20 mouse cellular contexts compared by ENCODE assay signal in genomic region chr2:128203147-128203546, GRCm38 (mm10).
DNase-seq lines count a peak whose midpoint lies in the region; ATAC-seq lines count a peak whose summit lies in the region.
"Had no signal": no experiment of that assay in that cellular context is flagged by ENCODE, and none has a peak within 500 bp of the region (broad histone marks: within the 10 kb centered on the region; RNA-seq: fewer than 3 reads in every experiment).

No protein-coding gene starts in this region.

- H3K9me3 ChIP-seq in embryonic facial prominence, embryonic 10.5 days = no peaks in the 10 kb centered on the region
- H3K9me3 ChIP-seq: embryonic facial prominence, embryonic 12.5 days; forebrain, embryonic 15.5 days; heart, embryonic 15.5 days; hindbrain, embryonic 10.5 days; hindbrain, embryonic 15.5 days had no signal

- peak; percentile 33 to 48 for DNase-seq in spleen, postnatal 36 days (ENCODE audit: low spot score in 2 of 2)
- no peak for DNase-seq in spleen, postnatal 14 days (ENCODE audit: low spot score in 2 of 2)
- DNase-seq in adrenal gland, postnatal 4 days (ENCODE audit: low spot score in 2 of 2) = no peak
- no peak for DNase-seq in embryonic facial prominence, embryonic 10.5 days (ENCODE audit: low spot score)
- no peak for DNase-seq in adrenal gland, postnatal 14 days
- DNase-seq: adrenal gland, postnatal 10 days; cerebellum, adult 18-20 months; cerebellum, adult 9-11 months; embryo, embryonic 11 days; gastrocnemius, postnatal 36 days; heart, adult 18-20 months; heart, postnatal 14 days had no signal

- no peak overlapping the region for H3K27ac ChIP-seq in embryonic facial prominence, embryonic 10.5 days (replicated peaks)
- H3K27ac ChIP-seq: embryonic facial prominence, embryonic 12.5 days; forebrain, embryonic 15.5 days; heart, embryonic 15.5 days; hindbrain, embryonic 10.5 days; hindbrain, embryonic 15.5 days had no signal

- H3K36me3 ChIP-seq in embryonic facial prominence, embryonic 10.5 days (replicated peaks) = no peaks in the 10 kb centered on the region
- H3K36me3 ChIP-seq: embryonic facial prominence, embryonic 12.5 days; forebrain, embryonic 15.5 days; heart, embryonic 15.5 days; hindbrain, embryonic 10.5 days; hindbrain, embryonic 15.5 days had no signal

- 90% methylated on average over 3 of the region's 3 CpGs for WGBS in embryonic facial prominence, embryonic 10.5 days

- H3K4me3 ChIP-seq in embryonic facial prominence, embryonic 10.5 days = no peak overlapping the region
- H3K4me3 ChIP-seq: embryonic facial prominence, embryonic 12.5 days; forebrain, embryonic 15.5 days; heart, embryonic 15.5 days; hindbrain, embryonic 10.5 days; hindbrain, embryonic 15.5 days had no signal

- no peaks in the 10 kb centered on the region for H3K27me3 ChIP-seq in embryonic facial prominence, embryonic 10.5 days (replicated peaks; ENCODE audit: low read depth, poor library complexity, severe bottlenecking)
- H3K27me3 ChIP-seq: embryonic facial prominence, embryonic 12.5 days; forebrain, embryonic 15.5 days; heart, embryonic 15.5 days; hindbrain, embryonic 15.5 days had no signal

- H3K4me1 ChIP-seq in embryonic facial prominence, embryonic 10.5 days = no peaks in the 10 kb centered on the region
- H3K4me1 ChIP-seq: embryonic facial prominence, embryonic 12.5 days; forebrain, embryonic 15.5 days; hindbrain, embryonic 15.5 days had no signal

- peak; percentile 56 to 66; a peak in 3 of 4 replicates for ATAC-seq in hematopoietic stem cell, adult 5-6 weeks (replicated peaks in 1 of 2; ENCODE audit: insufficient read depth in 1 of 2, low FRiP score in 2 of 2, low TSS enrichment in 1 of 2, low read depth in 1 of 2, poor library complexity in 2 of 2, severe bottlenecking in 2 of 2)
- ATAC-seq in neutrophil, adult 5-6 weeks (ENCODE audit: extremely low read depth, insufficient number of reproducible peaks, low FRiP score, poor library complexity, severe bottlenecking) = peak; percentile 50; the same call in 1 of the 2 replicates
- ATAC-seq: forebrain, embryonic 15.5 days; intestine, postnatal 0 days had no signal

Comparison
In these comparisons a context has a peak if more than half of its experiments do, and no peak if none do; other contexts are left out.
1. DNase-seq: peak in spleen, postnatal 36 days (2 of 2); none in spleen, postnatal 14 days (0 of 2), adrenal gland, postnatal 4 days (0 of 2), embryonic facial prominence, embryonic 10.5 days (single experiment) and adrenal gland, postnatal 14 days (single experiment).